Mouse (Mus musculus) heart, embryonic 14.5 days (tissue): ENCODE results near the gene Uck2. TPM values are rescaled to one million over a fixed set of nuclear protein-coding genes. Genes with fewer than 3 reads are reported as not detected.

ENCODE experiments used
- ATAC-seq: fragments of 200-750 bp; cut with Nextera tagmentation; 2 replicates; pipeline ENCODE4 v1.8.0; 2017; ENCODE audit warnings: low read depth, moderate TSS enrichment; ENCODE audit not compliant: insufficient number of reproducible peaks, insufficient read depth, low FRiP score
- H3K27ac ChIP-seq, 2 experiments: fragments of 200-500 bp in 1 of 2; fragments of 300-500 bp in 1 of 2; sonication (generic) in 1 of 2; replicated peaks in 1 of 2; 2 replicates each; pipeline ENCODE4 v1.5.1; 2012 to 2014; ENCODE audit warnings: low read depth in 2 of 2, low read length in 2 of 2, control low read depth in 1 of 2, mild to moderate bottlenecking in 1 of 2, mixed read lengths in 1 of 2; ENCODE audit not compliant: control insufficient read depth in 1 of 2, insufficient read depth in 1 of 2
- H3K27me3 ChIP-seq: fragments of 300-500 bp; sonication (generic); 2 replicates; pipeline ENCODE4 v1.6.1; 2014; ENCODE audit warnings: mild to moderate bottlenecking, low read length, control low read depth; ENCODE audit not compliant: control insufficient read depth, insufficient read depth
- H3K36me3 ChIP-seq: fragments of 300-500 bp; sonication (generic); 2 replicates; pipeline ENCODE4 v1.6.1; 2014; ENCODE audit warnings: mild to moderate bottlenecking, control low read depth, low read length, mixed read lengths; ENCODE audit not compliant: control insufficient read depth, insufficient read depth
- H3K4me1 ChIP-seq, 2 experiments: fragments of 200-500 bp in 1 of 2; fragments of 300-500 bp in 1 of 2; sonication (generic) in 1 of 2; 2 replicates each; pipeline ENCODE4 v1.6.1; 2012 to 2014; ENCODE audit warnings: low read length in 2 of 2, control low read depth in 1 of 2, mixed read lengths in 1 of 2; ENCODE audit not compliant: control insufficient read depth in 2 of 2, insufficient read depth in 2 of 2
- H3K4me2 ChIP-seq: fragments of 300-500 bp; sonication (generic); 2 replicates; pipeline ENCODE4 v1.6.1; 2014; ENCODE audit warnings: mild to moderate bottlenecking, low read length
- H3K4me3 ChIP-seq, 2 experiments: fragments of 200-500 bp in 1 of 2; fragments of 300-500 bp in 1 of 2; sonication (generic) in 1 of 2; 2 replicates each; pipeline ENCODE4 v1.5.1; 2012 to 2014; ENCODE audit warnings: low read length in 2 of 2, mild to moderate bottlenecking in 2 of 2, control low read depth in 1 of 2, low read depth in 1 of 2, moderate library complexity in 1 of 2; ENCODE audit not compliant: control insufficient read depth in 1 of 2, insufficient read depth in 1 of 2
- H3K9ac ChIP-seq: fragments of 300-500 bp; sonication (generic); 2 replicates; pipeline ENCODE4 v1.6.1; 2014; ENCODE audit warnings: mild to moderate bottlenecking, low read length
- H3K9me3 ChIP-seq: fragments of 300-500 bp; sonication (generic); 2 replicates; pipeline ENCODE4 v1.6.1; 2016; ENCODE audit warnings: low read length, control low read depth; ENCODE audit not compliant: control insufficient read depth
- WGBS: fragments of 180-500 bp; shearing (Covaris S2); extraction: QIAGEN DNeasy Blood & Tissue Kit; methylation state at CpG from one replicate; pipeline ENCODE4 v1.1.7; 2014; 5-methylcytosine and 5-hydroxymethylcytosine counted together
- microRNA-seq: library from miRNA; unstranded; fragments of <30 nt; microRNA quantifications from one replicate; pipeline ENCODE4, GENCODE M21; 2016
- polyA plus RNA-seq: library from polyadenylated mRNA; unstranded; fragments of >200 nt; fragmentation: Nextera tagmentation; extraction: Ambion mirVana; gene quantifications from 2 replicates; pipeline ENCODE4 v1.2.1, GENCODE M21; 2014

Uck2 gene
- polyA plus RNA-seq, 1 experiment from 2014 or later, result 39.2 TPM

GRCm38 (mm10) chr1:167205177-167205750, 79.9 kb downstream of the Uck2 start:
- no peak overlapping the region for H3K4me3 ChIP-seq
- no peaks in the 10 kb centered on the region for H3K36me3 ChIP-seq
- no peaks in the 10 kb centered on the region for H3K27me3 ChIP-seq
- no peak overlapping the region for H3K9ac ChIP-seq
- ATAC-seq, result no peak
- H3K4me1 ChIP-seq, result no peaks in the 10 kb centered on the region
- 77% methylated on average over 8 of the region's 8 CpGs for WGBS
- H3K9me3 ChIP-seq, result no peaks in the 10 kb centered on the region
- H3K27ac ChIP-seq, result no peak overlapping the region
- no peak overlapping the region for H3K4me2 ChIP-seq

GRCm38 (mm10) chr1:167204421-167204820, 80.7 kb downstream of the Uck2 start:
- WGBS, result 58% methylated on average over 1 of the region's 1 CpGs
- no peaks in the 10 kb centered on the region for H3K27me3 ChIP-seq
- ATAC-seq, result no peak

GRCm38 (mm10) chr1:167194766-167195165, 90.4 kb downstream of the Uck2 start:
- H3K4me3 ChIP-seq, result no peak overlapping the region
- WGBS, result 72% methylated on average over 8 of the region's 8 CpGs
- H3K27me3 ChIP-seq, result no peaks in the 10 kb centered on the region
- no peak overlapping the region for H3K27ac ChIP-seq
- no peak for ATAC-seq
- H3K9ac ChIP-seq, result no peak overlapping the region
- no peaks in the 10 kb centered on the region for H3K4me1 ChIP-seq
- H3K36me3 ChIP-seq, result no peaks in the 10 kb centered on the region
- H3K9me3 ChIP-seq, result no peaks in the 10 kb centered on the region
- no peak overlapping the region for H3K4me2 ChIP-seq

More at GRCm38 (mm10) chr1:167204421-167204820, 80.7 kb downstream of the Uck2 start:
- Histone ChIP-seq H3K9ac (no peak overlapping the region), H3K4me3 (no peak overlapping the region), H3K9me3 (no peaks in the 10 kb centered on the region), H3K36me3 (no peaks in the 10 kb centered on the region), H3K4me2 (no peak overlapping the region), H3K27ac (no peak overlapping the region), H3K4me1 (no peaks in the 10 kb centered on the region)

- Histone ChIP-seq H3K36me3 (no peaks in the 10 kb centered on the region), H3K4me3 (no peak overlapping the region), H3K9ac (no peak overlapping the region), H3K27me3 (no peaks in the 10 kb centered on the region), H3K9me3 (no peaks in the 10 kb centered on the region), H3K27ac (no peak overlapping the region), H3K4me2 (no peak overlapping the region), H3K4me1 (no peaks in the 10 kb centered on the region)
- 31% methylated on average over 5 of the region's 5 CpGs for WGBS
- ATAC-seq, result no peak
Measured at GRCm38 (mm10) chr1:167187791-167188190, 97.3 kb downstream of the Uck2 start.

GRCm38 (mm10) chr1:167181919-167182616, 103.1 kb downstream of the Uck2 start:
- no peaks in the 10 kb centered on the region for H3K27me3 ChIP-seq
- H3K9ac ChIP-seq, result no peak overlapping the region
- no peaks in the 10 kb centered on the region for H3K9me3 ChIP-seq
- H3K4me3 ChIP-seq, result no peak overlapping the region
- H3K4me2 ChIP-seq, result no peak overlapping the region
- no peaks in the 10 kb centered on the region for H3K4me1 ChIP-seq
- no peaks in the 10 kb centered on the region for H3K36me3 ChIP-seq
- no peak overlapping the region for H3K27ac ChIP-seq
- no peak for ATAC-seq
- 30% methylated on average over 9 of the region's 9 CpGs for WGBS

Small RNAs within 50 kb of the gene (microRNA-seq; reads per million reads assigned to microRNA genes)
- gene Mir6347, result not detected

Other genes starting within 250 kb of the Uck2 start
- 85.6 and 90.1 TPM in 2 replicates for gene Tmco1, start 23.1 kb upstream of the Uck2 start, polyA plus RNA-seq
- gene Aldh9a1, start 64.7 kb upstream of the Uck2 start, polyA plus RNA-seq, result 26.5 and 28.1 TPM in 2 replicates
- gene Mgst3, start 108.5 kb upstream of the Uck2 start, polyA plus RNA-seq, result 215 and 219 TPM in 2 replicates
- gene Lrrc52, start 181.5 kb upstream of the Uck2 start, polyA plus RNA-seq, result 0.30 and 0.47 TPM in 2 replicates